Mouse (Mus musculus) Patski (cell line): Measurements from ENCODE around the gene Ago1. TPM values are rescaled to one million over a fixed set of nuclear protein-coding genes. Genes with fewer than 3 reads are reported as not detected.

Source experiments
- ATAC-seq: fragments of 100-300 bp; one replicate; pipeline ENCODE4 v1.8.0; 2021
- CTCF ChIA-PET: fragments of 350-600 bp; sonication (Branson Sonifier 250); formaldehyde crosslinking; loops from one replicate; lab custom pipeline; 2022; ENCODE audit warnings: inconsistent platforms; lab: Charles Lee
- POLR2A ChIA-PET: fragments of 350-600 bp; sonication (Branson Sonifier 250); formaldehyde crosslinking; loops from one replicate; lab custom pipeline; 2022; ENCODE audit warnings: antibody characterized with exemption, inconsistent platforms; lab: Charles Lee
- DNase-seq: peaks from one replicate; pipeline ENCODE4 v3.0.0-alpha.2; 2011; ENCODE audit warnings: low read depth, low spot score
- H3K27me3 ChIP-seq: fragments of 371-371 bp; one replicate; pipeline ENCODE4 v1.5.1; 2021
- CTCF ChIP-seq: fragments of 100-300 bp; IDR thresholded peaks from one replicate; pipeline ENCODE4 v1.5.1; 2021
- in situ Hi-C: fragments of 300-500 bp; cut with MboI; formaldehyde crosslinking; loops from 3 replicates; pipeline ENCODE4 v1.11.1; 2018; ENCODE audit warnings: low pct_unique_long_range_greater_than_20kb, mixed read lengths
- polyA plus RNA-seq: library from polyadenylated mRNA; unstranded; gene quantifications from one replicate; pipeline ENCODE4 v1.2.3, GENCODE M21; 2021

Ago1 gene
- polyA plus RNA-seq, 1 experiment from 2014 or later = 23.5 TPM

GRCm38 (mm10) chr4:126480288-126480687 is 11.9 kb upstream of the Ago1 start:
- TF ChIP-seq CTCF = no peak
- POLR2A ChIA-PET = no interaction called here
- in situ Hi-C loops = no loop called here
- CTCF ChIA-PET = interaction anchor here (1.1 kb wide), 1 partner anchor 158 kb away, joined by 3 read pairs; no protein-coding TSS in a partner anchor
- H3K27me3 ChIP-seq = peaks cover 4% of the 10 kb centered on the region
- no peak for DNase-seq
- ATAC-seq = no peak

DNA sequence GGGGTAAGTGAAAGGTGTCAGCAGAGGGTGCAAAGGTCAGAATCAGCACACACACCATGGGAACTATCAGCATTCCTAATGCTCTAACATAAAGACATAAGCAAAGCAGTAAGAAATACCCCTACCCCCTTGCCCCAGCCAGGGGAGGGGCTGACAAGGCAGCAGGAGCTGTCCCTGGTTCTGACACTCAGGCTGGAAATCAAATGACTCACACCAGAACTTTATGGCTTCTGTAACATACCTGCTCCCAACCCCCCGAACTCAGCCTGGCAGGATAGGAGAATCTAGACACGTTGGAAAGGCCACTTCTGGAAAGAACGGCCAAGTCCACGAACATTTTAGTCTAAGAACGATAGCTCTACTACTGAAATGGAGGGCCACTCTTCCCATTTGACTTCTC is 4.6 kb upstream of the Ago1 start:
- DNase-seq (no peak), ATAC-seq (no peak)
- POLR2A ChIA-PET = interaction anchor here (0.6 kb wide), 1 partner anchor 24 kb away, joined by 3 read pairs; no protein-coding TSS in a partner anchor
- TF ChIP-seq CTCF = no peak
- in situ Hi-C loops = no loop called here
- CTCF ChIA-PET = no interaction called here
- H3K27me3 ChIP-seq = peaks cover 3% of the 10 kb centered on the region

DNA sequence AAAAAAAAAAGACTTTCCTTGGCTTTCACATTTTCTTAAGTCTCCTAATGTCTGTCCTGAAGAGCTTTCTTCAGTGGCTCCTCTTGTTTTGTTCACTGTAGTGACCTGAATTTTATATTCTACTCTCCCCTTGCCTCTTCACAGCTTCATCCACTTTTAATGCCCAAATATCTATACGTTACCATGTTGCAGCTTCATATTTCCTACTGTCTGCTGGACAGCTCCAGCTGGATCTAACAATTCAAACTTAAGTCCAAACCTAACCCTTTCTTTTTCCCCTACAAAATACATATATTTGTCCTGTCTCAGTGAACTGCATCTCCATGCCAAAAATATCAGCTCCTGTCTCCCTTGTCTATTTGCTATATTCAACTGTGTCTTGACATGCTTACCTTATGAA is 951 bp upstream of the Ago1 start:
- ChIA-PET CTCF (interaction anchor here (0.9 kb wide), 1 partner anchor 18 kb away, joined by 3 read pairs; no protein-coding TSS in a partner anchor), POLR2A (no interaction called here)
- DNase-seq (no peak), ATAC-seq (no peak)
- no peak for TF ChIP-seq CTCF
- in situ Hi-C loops = no loop called here
- peaks cover 3% of the 10 kb centered on the region for H3K27me3 ChIP-seq

DNA sequence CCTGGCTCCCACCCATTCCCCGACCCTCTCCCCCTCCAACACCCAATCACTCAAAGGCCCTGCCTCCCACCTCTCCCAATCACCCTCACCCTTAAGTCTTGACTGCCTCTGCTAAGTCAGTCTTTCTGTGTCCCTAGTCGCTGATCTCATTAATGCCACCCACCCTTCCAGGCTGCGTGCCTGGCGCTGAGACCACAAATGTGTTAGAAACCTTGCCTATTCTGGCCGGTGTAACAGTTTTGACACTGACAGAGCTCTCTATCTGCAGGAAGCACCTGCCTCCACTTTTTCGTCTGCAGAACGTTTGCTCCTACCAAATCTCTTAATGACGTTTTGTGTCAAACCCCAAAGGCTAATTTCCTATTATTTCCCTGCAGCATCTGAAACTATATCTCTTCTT is 542 bp upstream of the Ago1 start:
- no peak for ATAC-seq
- peaks cover 3% of the 10 kb centered on the region for H3K27me3 ChIP-seq
- POLR2A ChIA-PET = no interaction called here
- no peak for TF ChIP-seq CTCF
- CTCF ChIA-PET = interaction anchor here (0.9 kb wide), 1 partner anchor 18 kb away, joined by 3 read pairs; no protein-coding TSS in a partner anchor
- no peak for DNase-seq
- in situ Hi-C loops = no loop called here

DNA sequence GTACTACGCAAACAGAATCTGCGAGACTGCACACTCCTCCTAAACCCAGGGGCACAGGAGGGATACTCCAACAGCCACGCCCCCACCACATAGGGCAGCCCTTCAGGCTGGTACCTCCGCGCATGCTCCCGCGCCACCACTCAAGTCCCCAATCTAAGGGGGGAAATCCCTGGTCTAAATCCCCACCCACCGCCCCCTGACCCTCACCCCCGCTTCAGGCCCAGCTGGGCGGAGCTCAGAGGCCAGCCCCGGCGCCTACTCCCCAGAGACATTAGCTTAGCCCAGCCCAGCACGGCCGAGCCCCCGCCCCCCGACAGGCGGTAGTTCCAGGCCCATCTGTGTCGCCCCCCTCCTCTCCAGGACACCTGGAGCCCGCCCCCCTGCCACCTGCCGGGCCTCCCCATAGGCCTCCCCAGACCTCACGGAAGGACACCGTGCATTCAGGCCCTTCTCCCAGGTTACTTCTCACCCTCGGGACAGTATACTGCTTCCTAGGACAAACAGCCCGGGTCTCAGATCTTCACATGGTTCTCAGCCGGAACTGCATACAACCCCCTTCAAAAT is 580 bp downstream of the Ago1 start:
- ATAC-seq (peak; percentile 37), DNase-seq (peak; percentile 9)
- H3K27me3 ChIP-seq = peaks cover 3% of the 10 kb centered on the region
- CTCF ChIA-PET = interaction anchor here (1.0 kb wide), 1 partner anchor 14 kb away, joined by 5 read pairs; no protein-coding TSS in a partner anchor
- TF ChIP-seq CTCF = no peak
- in situ Hi-C loops = no loop called here
- POLR2A ChIA-PET = no interaction called here

GRCm38 (mm10) chr4:126466251-126466750 is 2.1 kb downstream of the Ago1 start:
- DNase-seq (no peak), ATAC-seq (no peak)
- CTCF ChIA-PET = no interaction called here
- in situ Hi-C loops = no loop called here
- TF ChIP-seq CTCF = no peak
- POLR2A ChIA-PET = no interaction called here
- H3K27me3 ChIP-seq = peaks cover 1% of the 10 kb centered on the region

DNA sequence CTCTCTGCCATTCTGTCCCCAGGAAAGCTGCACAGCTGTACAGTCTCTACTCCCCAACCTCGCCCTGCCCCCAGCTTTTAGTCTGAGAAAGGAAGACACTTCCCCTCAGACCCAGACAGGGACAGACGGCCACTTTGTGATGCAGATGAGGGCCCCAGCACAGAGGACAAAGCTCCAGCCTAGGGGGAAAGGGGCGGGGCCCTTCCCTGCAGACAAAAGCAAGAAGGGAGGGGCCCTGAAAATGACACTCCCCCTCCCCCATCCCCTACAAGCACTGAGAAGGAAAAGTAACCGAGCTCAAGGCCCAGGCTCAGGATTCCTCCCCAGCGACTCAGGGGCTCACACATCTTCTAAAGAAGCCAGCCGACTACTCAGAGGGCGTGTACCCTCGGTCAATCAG is 2.5 kb downstream of the Ago1 start:
- in situ Hi-C loops = no loop called here
- ChIA-PET CTCF (no interaction called here), POLR2A (no interaction called here)
- DNase-seq = no peak
- ATAC-seq = no peak
- no peak for TF ChIP-seq CTCF
- H3K27me3 ChIP-seq = no peaks in the 10 kb centered on the region

GRCm38 (mm10) chr4:126464892-126465235 is 3.5 kb downstream of the Ago1 start:
- DNase-seq (no peak), ATAC-seq (no peak)
- CTCF ChIA-PET = no interaction called here
- no peak for TF ChIP-seq CTCF
- POLR2A ChIA-PET = interaction anchor here (0.7 kb wide), 1 partner anchor 263 kb away, joined by 3 read pairs; no protein-coding TSS in a partner anchor
- no peaks in the 10 kb centered on the region for H3K27me3 ChIP-seq
- in situ Hi-C loops = no loop called here

DNA sequence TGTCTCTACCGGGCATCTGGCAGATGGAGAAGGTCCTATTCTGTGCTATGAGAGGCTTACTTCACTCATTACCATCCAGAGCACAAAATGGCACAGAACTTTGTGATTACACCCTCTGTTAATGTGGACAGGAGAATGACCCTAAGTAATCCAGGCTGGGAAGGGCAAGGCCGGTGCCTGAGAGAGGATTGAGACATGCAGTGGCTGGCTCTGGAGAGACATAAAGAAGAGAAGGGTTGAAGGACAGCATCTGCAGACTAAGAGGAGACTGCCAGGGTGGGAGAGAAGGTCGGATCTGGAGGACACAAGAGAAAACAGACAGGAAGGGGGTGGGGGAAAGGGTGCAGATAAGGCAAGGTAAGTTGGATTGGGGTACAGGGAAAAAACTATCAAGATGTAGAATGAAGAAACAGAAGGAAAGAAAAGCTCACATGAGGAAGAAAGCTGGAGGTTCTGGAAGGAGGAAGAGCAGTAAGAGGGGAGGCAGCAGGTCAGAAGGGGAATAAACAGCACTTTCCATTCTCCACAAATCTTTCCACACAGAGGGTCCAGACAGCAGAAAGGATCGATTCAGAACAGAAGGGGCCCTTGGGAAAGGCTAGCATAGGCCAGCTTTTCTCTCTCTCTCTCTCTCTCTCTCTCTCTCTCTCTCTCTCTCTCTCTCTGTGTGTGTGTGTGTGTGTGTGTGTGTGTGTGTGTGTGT is 4.0 kb downstream of the Ago1 start:
- ChIA-PET CTCF (no interaction called here), POLR2A (interaction anchor here (0.7 kb wide), 2 partner anchors 171 to 262 kb away, joined by 3 to 5 read pairs; no protein-coding TSS in a partner anchor)
- DNase-seq (no peak), ATAC-seq (no peak)
- TF ChIP-seq CTCF = no peak
- no peaks in the 10 kb centered on the region for H3K27me3 ChIP-seq
- in situ Hi-C loops = no loop called here

DNA sequence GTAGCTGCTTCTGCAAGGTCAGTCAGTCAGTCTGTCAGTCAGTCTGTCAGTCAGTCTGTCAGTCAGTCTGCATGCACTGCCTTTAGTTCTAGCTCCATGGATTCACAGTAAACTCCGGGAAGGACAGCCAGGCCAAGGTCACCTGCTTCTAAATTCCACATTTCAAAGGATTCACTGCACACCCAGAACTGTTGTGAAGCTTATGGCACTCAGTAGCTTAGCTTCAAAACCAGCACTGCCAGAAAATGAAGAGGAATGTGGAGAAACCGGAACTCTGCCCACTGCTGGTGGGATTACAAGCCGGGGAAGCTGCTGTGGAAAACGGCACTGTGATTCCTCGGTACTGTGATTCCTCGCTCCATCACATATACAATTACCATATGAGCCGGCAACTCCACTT is 12.9 kb downstream of the Ago1 start:
- ChIA-PET CTCF (no interaction called here), POLR2A (no interaction called here)
- in situ Hi-C loops = no loop called here
- no peak for TF ChIP-seq CTCF
- ATAC-seq (no peak), DNase-seq (no peak)
- H3K27me3 ChIP-seq = no peaks in the 10 kb centered on the region
